Comparison of ENCODE assay signal across 11 mouse cellular contexts in the genomic region with DNA sequence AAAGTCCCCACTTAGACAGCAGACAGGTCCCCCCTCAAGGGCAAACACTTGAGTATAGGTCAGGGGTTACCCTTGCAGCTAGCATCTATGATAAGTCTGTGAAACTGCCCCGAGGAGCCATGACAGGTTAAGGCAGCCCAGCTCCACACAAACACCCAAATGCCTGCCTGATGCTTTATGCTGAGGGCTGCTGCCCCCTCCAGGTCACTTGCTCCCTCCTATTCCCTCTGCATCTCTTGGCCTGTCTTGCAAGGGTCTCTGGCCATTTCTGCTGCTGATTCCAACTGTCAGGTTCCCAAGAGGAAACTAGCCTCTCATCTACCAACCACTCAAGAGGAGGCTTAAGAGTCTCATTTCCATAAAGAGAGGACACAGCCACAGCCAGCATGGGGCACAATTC. TPM values are rescaled to one million over a fixed set of nuclear protein-coding genes. Genes with fewer than 3 reads are reported as not detected.
DNase-seq lines count a peak whose midpoint lies in the region; ATAC-seq and TF ChIP-seq lines count a peak whose summit lies in the region.
"Had no signal": no experiment of that assay in that cellular context is flagged by ENCODE, and none has a peak within 500 bp of the region (broad histone marks: within the 10 kb centered on the region; RNA-seq: fewer than 3 reads in every experiment).

No protein-coding gene starts in this region.

- no peaks in the 10 kb centered on the region for H3K79me2 ChIP-seq in heart, adult 2 months (replicated peaks; ENCODE audit: control insufficient read depth, insufficient read depth, low read length)

- H3K27ac ChIP-seq in heart, adult 2 months = no peak overlapping the region
- no peak overlapping the region for H3K27ac ChIP-seq in heart, embryonic 12.5 days (ENCODE audit: poor library complexity, severe bottlenecking)
- H3K27ac ChIP-seq in left cerebral cortex, adult 2 months = no peak overlapping the region
- no peak overlapping the region for H3K27ac ChIP-seq in stomach, postnatal 0 days (replicated peaks)
- no peak overlapping the region for H3K27ac ChIP-seq in limb, embryonic 10.5 days
- H3K27ac ChIP-seq: hindbrain, embryonic 13.5 days had no signal

- no peak for TF ChIP-seq POLR2A in heart, adult 2 months (IDR thresholded peaks at IDR 0.05; ENCODE audit: insufficient read depth, low read depth, low read length)

- 24% methylated on average over 1 of the region's 1 CpGs for WGBS in heart, adult 2 months
- 22% methylated on average over 1 of the region's 1 CpGs for WGBS in heart, embryonic 12.5 days
- WGBS in stomach, postnatal 0 days = 54% methylated on average over 1 of the region's 1 CpGs
- WGBS in limb, embryonic 10.5 days = 68% methylated on average over 1 of the region's 1 CpGs

- intact Hi-C loops in heart, adult 2 months (cut with DNase I) = no loop called here
- intact Hi-C loops in left cerebral cortex, adult 2 months (cut with DNase I) = no loop called here
- intact Hi-C loops in left cerebral cortex, postnatal 36 days (cut with DNase I) = no loop called here

- H3K4me3 ChIP-seq in heart, adult 2 months = no peak overlapping the region
- no peak overlapping the region for H3K4me3 ChIP-seq in heart, embryonic 12.5 days
- no peak overlapping the region for H3K4me3 ChIP-seq in left cerebral cortex, adult 2 months
- no peak overlapping the region for H3K4me3 ChIP-seq in stomach, postnatal 0 days (ENCODE audit: low read depth, low read length)
- no peak overlapping the region for H3K4me3 ChIP-seq in limb, embryonic 10.5 days
- H3K4me3 ChIP-seq: hindbrain, embryonic 13.5 days; myocyte had no signal

- ATAC-seq in heart, embryonic 12.5 days (ENCODE audit: insufficient number of reproducible peaks, low FRiP score) = no peak
- no peak for ATAC-seq in stomach, postnatal 0 days (ENCODE audit: low FRiP score, low TSS enrichment)

- no peaks in the 10 kb centered on the region for H3K27me3 ChIP-seq in heart, adult 2 months (ENCODE audit: control insufficient read depth, insufficient read depth, low read length)
- H3K27me3 ChIP-seq in heart, embryonic 12.5 days (replicated peaks) = peaks cover 16% of the 10 kb centered on the region; the same call in 1 of the 2 replicates
- no peaks in the 10 kb centered on the region for H3K27me3 ChIP-seq in stomach, postnatal 0 days (ENCODE audit: control insufficient read depth, insufficient read depth, low read length)
- peaks cover 24% of the 10 kb centered on the region for H3K27me3 ChIP-seq in limb, embryonic 10.5 days (ENCODE audit: low read depth, poor library complexity, severe bottlenecking)

- DNase-seq in heart, adult 2 months = peak in 1 of 2 experiments; percentile 4
- peak in 1 of 2 experiments; percentile 14 for DNase-seq in left cerebral cortex, adult 2 months (ENCODE audit: extremely low spot score in 1 of 2, low spot score in 2 of 2)
- DNase-seq in left cerebral cortex, postnatal 36 days (ENCODE audit: low spot score in 2 of 2) = no peak
- peak; percentile 50 for DNase-seq in thymus, postnatal 4 days
- DNase-seq in thymus, adult 18-20 months = no peak
- no peak for DNase-seq in stomach, postnatal 0 days (ENCODE audit: low spot score)
- no peak for DNase-seq in limb, embryonic 10.5 days (ENCODE audit: low spot score)
- DNase-seq: thymus, postnatal 25 days had no signal

- TF ChIP-seq CTCF in heart, adult 2 months (IDR thresholded peaks at IDR 0.05) = peak; percentile 52
- peak; percentile 59 for TF ChIP-seq CTCF in left cerebral cortex, adult 2 months (IDR thresholded peaks at IDR 0.05)
- TF ChIP-seq CTCF in stomach, postnatal 0 days (IDR thresholded peaks at IDR 0.05; ENCODE audit: low read depth) = peak; percentile 29; the same call in 1 of the 2 replicates

- H3K9ac ChIP-seq in heart, adult 2 months (ENCODE audit: low read depth, low read length) = no peak overlapping the region
- H3K9ac ChIP-seq in heart, embryonic 12.5 days = no peak overlapping the region
- H3K9ac ChIP-seq in stomach, postnatal 0 days (ENCODE audit: low read length) = no peak overlapping the region
- H3K9ac ChIP-seq: hindbrain, embryonic 13.5 days had no signal

- no peaks in the 10 kb centered on the region for H3K36me3 ChIP-seq in heart, adult 2 months (ENCODE audit: control insufficient read depth, insufficient read depth, low read length)
- no peaks in the 10 kb centered on the region for H3K36me3 ChIP-seq in heart, embryonic 12.5 days
- H3K36me3 ChIP-seq in stomach, postnatal 0 days (ENCODE audit: control insufficient read depth, insufficient read depth, low read length) = no peaks in the 10 kb centered on the region
- no peaks in the 10 kb centered on the region for H3K36me3 ChIP-seq in limb, embryonic 10.5 days
- H3K36me3 ChIP-seq: hindbrain, embryonic 13.5 days had no signal

- TF ChIP-seq EP300 in heart, adult 2 months (IDR thresholded peaks at IDR 0.05; ENCODE audit: insufficient read depth, low read depth, low read length) = no peak
- no peak for TF ChIP-seq EP300 in stomach, postnatal 0 days (optimal IDR thresholded peaks at IDR 0.05)

- no peak overlapping the region for H3K4me2 ChIP-seq in heart, embryonic 12.5 days
- no peak overlapping the region for H3K4me2 ChIP-seq in stomach, postnatal 0 days (replicated peaks; ENCODE audit: low read depth)
- H3K4me2 ChIP-seq: hindbrain, embryonic 13.5 days had no signal

- no peaks in the 10 kb centered on the region for H3K4me1 ChIP-seq in heart, adult 2 months (ENCODE audit: control insufficient read depth, insufficient read depth, low read length)
- 0 out of 2 replicates have a peak, but pooled peaks cover 3% of the 10 kb centered on the region for H3K4me1 ChIP-seq in heart, embryonic 12.5 days (replicated peaks)
- H3K4me1 ChIP-seq in stomach, postnatal 0 days (replicated peaks; ENCODE audit: control insufficient read depth, insufficient read depth) = no peaks in the 10 kb centered on the region
- peaks cover 3% of the 10 kb centered on the region; the same call in 1 of the 2 replicates for H3K4me1 ChIP-seq in limb, embryonic 10.5 days
- H3K4me1 ChIP-seq: hindbrain, embryonic 13.5 days had no signal

- H3K9me3 ChIP-seq in heart, embryonic 12.5 days (replicated peaks) = no peaks in the 10 kb centered on the region
- no peaks in the 10 kb centered on the region for H3K9me3 ChIP-seq in stomach, postnatal 0 days (ENCODE audit: control insufficient read depth, low read length)
- H3K9me3 ChIP-seq in limb, embryonic 10.5 days (replicated peaks) = no peaks in the 10 kb centered on the region
- H3K9me3 ChIP-seq: hindbrain, embryonic 13.5 days had no signal

RNA-seq across cellular contexts. Expression of gene Wdfy4, which starts 32.4 kb away (rescaled TPM):
- 1 to 10 TPM; 2.6 to 3.7 TPM for total RNA-seq in heart, adult 2 months (2021)
- 2.3 and 2.9 TPM in 2 replicates for polyA plus RNA-seq in heart, adult 2 months (2012; rRNA removed)
- polyA plus RNA-seq in heart, embryonic 12.5 days (2016; fragmentation: Nextera tagmentation; extraction: Ambion mirVana) = 0.22 and 0.64 TPM in 2 replicates
- total RNA-seq in left cerebral cortex, adult 2 months (2021) = 1 to 10 TPM; 2.8 to 3.2 TPM
- total RNA-seq in left cerebral cortex, postnatal 36 days (2021) = 1 to 10 TPM; 2.1 to 2.6 TPM
- 0.13 and 0.25 TPM in 2 replicates for polyA plus RNA-seq in stomach, postnatal 0 days (2015; fragmentation: Nextera tagmentation; extraction: Ambion mirVana)
- polyA plus RNA-seq in limb, embryonic 10.5 days (2016; fragmentation: Nextera tagmentation; extraction: Ambion mirVana) = 0.15 and 0.16 TPM in 2 replicates
